Mouse (Mus musculus) brain, embryonic 14.5 days (tissue): ENCODE measurements around the gene Apol9a.
"Not testable (repeated sequence)": the region's sequence is repeated elsewhere in the genome, so short reads cannot be mapped to it uniquely, and the experiment has no call there.

Experiments used
- CTCF ChIP-seq: fragments of 200-500 bp; IDR thresholded peaks from 2 replicates; pipeline ENCODE4 v1.5.1; 2012; ENCODE audit warnings: inconsistent platforms, mild to moderate bottlenecking, moderate library complexity, borderline replicate concordance; ENCODE audit not compliant: insufficient read depth, insufficient read length; ENCODE audit errors: extremely low read depth
- POLR2A ChIP-seq: fragments of 200-500 bp; IDR thresholded peaks from 2 replicates; pipeline ENCODE4 v1.6.1; 2012; ENCODE audit warnings: mild to moderate bottlenecking, inconsistent platforms, borderline replicate concordance; ENCODE audit not compliant: poor library complexity, insufficient read depth, insufficient read length, severe bottlenecking; ENCODE audit errors: extremely low read depth

- not testable (repeated sequence) for TF ChIP-seq POLR2A
- peak; percentile 41; the same call in 1 of the 2 replicates for TF ChIP-seq CTCF
These were observed 1.8 kb upstream of the Apol9a start for GRCm38 (mm10) chr15:77412695-77413094.
